In the genomic region with DNA sequence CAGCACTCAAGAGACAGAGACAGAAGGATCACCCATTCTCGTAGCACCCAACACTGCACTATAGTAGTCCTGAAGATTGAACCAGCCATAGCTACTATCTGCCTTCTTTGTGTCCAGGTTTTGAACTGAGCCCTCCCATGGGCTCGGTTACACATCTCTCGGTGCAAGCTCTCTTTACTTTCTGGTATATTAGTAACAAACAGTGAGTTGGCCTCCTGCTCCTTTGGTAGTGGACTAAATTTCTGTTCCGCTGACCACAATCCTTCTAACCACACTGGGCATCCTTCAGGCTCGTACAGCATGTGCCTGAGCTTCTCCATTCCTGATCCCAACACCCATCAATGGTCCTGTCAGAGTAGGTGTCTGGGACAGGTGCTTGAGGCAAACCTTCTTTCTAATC, we compare ENCODE assay signal across 12 mouse cellular contexts. TPM values are rescaled to one million over a fixed set of nuclear protein-coding genes. Genes with fewer than 3 reads are reported as not detected.
DNase-seq lines count a peak whose midpoint lies in the region; ATAC-seq lines count a peak whose summit lies in the region.
"Had no signal": no experiment of that assay in that cellular context is flagged by ENCODE, and none has a peak within 500 bp of the region (broad histone marks: within the 10 kb centered on the region; RNA-seq: fewer than 3 reads in every experiment).

No protein-coding gene starts in this region.

- no peaks in the 10 kb centered on the region for H3K36me3 ChIP-seq in heart, embryonic 13.5 days
- no peaks in the 10 kb centered on the region for H3K36me3 ChIP-seq in embryonic facial prominence, embryonic 14.5 days (ENCODE audit: control insufficient read depth, insufficient read depth, low read length)
- no peaks in the 10 kb centered on the region for H3K36me3 ChIP-seq in hindbrain, embryonic 14.5 days (replicated peaks; ENCODE audit: control insufficient read depth, insufficient read depth)
- no peaks in the 10 kb centered on the region for H3K36me3 ChIP-seq in midbrain, embryonic 15.5 days (replicated peaks)
- H3K36me3 ChIP-seq: liver, embryonic 13.5 days had no signal

- ATAC-seq in heart, embryonic 13.5 days (ENCODE audit: extremely low read depth, insufficient number of reproducible peaks, low FRiP score, low TSS enrichment) = no peak
- ATAC-seq in embryonic facial prominence, embryonic 14.5 days (ENCODE audit: low read depth) = no peak
- no peak for ATAC-seq in hindbrain, embryonic 14.5 days (ENCODE audit: low FRiP score)
- ATAC-seq in midbrain, embryonic 15.5 days (replicated peaks) = no peak
- ATAC-seq in CD4-positive, CD25-positive, alpha-beta regulatory T cell, adult 4 months = no peak

- no peak overlapping the region for H3K9ac ChIP-seq in heart, embryonic 13.5 days
- H3K9ac ChIP-seq in embryonic facial prominence, embryonic 14.5 days (ENCODE audit: low read depth, low read length) = no peak overlapping the region
- no peak overlapping the region for H3K9ac ChIP-seq in hindbrain, embryonic 14.5 days
- H3K9ac ChIP-seq in midbrain, embryonic 15.5 days = no peak overlapping the region
- H3K9ac ChIP-seq: liver, embryonic 13.5 days had no signal

- H3K27me3 ChIP-seq in heart, embryonic 13.5 days (replicated peaks) = peaks cover 8% of the 10 kb centered on the region; the same call in 1 of the 2 replicates
- no peaks in the 10 kb centered on the region for H3K27me3 ChIP-seq in embryonic facial prominence, embryonic 14.5 days (replicated peaks; ENCODE audit: control insufficient read depth, insufficient read depth, low read length)
- no peaks in the 10 kb centered on the region for H3K27me3 ChIP-seq in hindbrain, embryonic 14.5 days (ENCODE audit: control insufficient read depth, insufficient read depth, low read length)
- no peaks in the 10 kb centered on the region for H3K27me3 ChIP-seq in midbrain, embryonic 15.5 days (replicated peaks)

- no peak for DNase-seq in heart, adult 8-10 months (ENCODE audit: low spot score)
- no peak for DNase-seq in embryonic facial prominence, embryonic 14.5 days (ENCODE audit: low spot score)
- DNase-seq in hindbrain, embryonic 14.5 days (ENCODE audit: low spot score) = no peak
- DNase-seq in spleen, postnatal 4 days (ENCODE audit: low spot score in 2 of 2) = no peak
- DNase-seq in adrenal gland, postnatal 25 days = no peak
- DNase-seq: kidney, adult 18-20 months; liver, embryonic 13.5 days; thymus, postnatal 14 days had no signal

- peak overlapping the region; percentile 92 for H3K4me2 ChIP-seq in heart, embryonic 13.5 days
- H3K4me2 ChIP-seq in embryonic facial prominence, embryonic 14.5 days (ENCODE audit: low read depth, low read length) = peak overlapping the region; percentile 95
- peak overlapping the region; percentile 76 for H3K4me2 ChIP-seq in hindbrain, embryonic 14.5 days (replicated peaks)
- peak overlapping the region; percentile 77 for H3K4me2 ChIP-seq in midbrain, embryonic 15.5 days
- H3K4me2 ChIP-seq: liver, embryonic 13.5 days had no signal

- no peak overlapping the region for H3K27ac ChIP-seq in heart, embryonic 13.5 days (replicated peaks)
- no peak overlapping the region for H3K27ac ChIP-seq in embryonic facial prominence, embryonic 14.5 days (replicated peaks; ENCODE audit: low read depth, low read length)
- no peak overlapping the region for H3K27ac ChIP-seq in hindbrain, embryonic 14.5 days
- H3K27ac ChIP-seq in midbrain, embryonic 15.5 days = no peak overlapping the region
- H3K27ac ChIP-seq: liver, embryonic 13.5 days had no signal

- WGBS in heart, embryonic 13.5 days = 84% methylated on average over 5 of the region's 5 CpGs
- WGBS in embryonic facial prominence, embryonic 14.5 days = 89% methylated on average over 5 of the region's 5 CpGs
- 89% methylated on average over 5 of the region's 5 CpGs for WGBS in hindbrain, embryonic 14.5 days
- WGBS in midbrain, embryonic 15.5 days = 81% methylated on average over 5 of the region's 5 CpGs

- no peaks in the 10 kb centered on the region for H3K9me3 ChIP-seq in heart, embryonic 13.5 days
- H3K9me3 ChIP-seq in embryonic facial prominence, embryonic 14.5 days (ENCODE audit: control insufficient read depth, low read length) = no peaks in the 10 kb centered on the region
- no peaks in the 10 kb centered on the region for H3K9me3 ChIP-seq in hindbrain, embryonic 14.5 days (ENCODE audit: control insufficient read depth, low read length)
- H3K9me3 ChIP-seq in midbrain, embryonic 15.5 days = no peaks in the 10 kb centered on the region
- H3K9me3 ChIP-seq: liver, embryonic 13.5 days; megakaryocyte, embryonic 14.5 days had no signal

- H3K4me1 ChIP-seq in heart, embryonic 13.5 days = peaks cover 17% of the 10 kb centered on the region
- peaks cover 8% of the 10 kb centered on the region for H3K4me1 ChIP-seq in embryonic facial prominence, embryonic 14.5 days (ENCODE audit: control insufficient read depth, insufficient read depth, low read length)
- H3K4me1 ChIP-seq in hindbrain, embryonic 14.5 days (replicated peaks; ENCODE audit: control insufficient read depth, insufficient read depth, low read length) = peaks cover 6% of the 10 kb centered on the region; the same call in 1 of the 2 replicates
- H3K4me1 ChIP-seq in midbrain, embryonic 15.5 days = peaks cover 37% of the 10 kb centered on the region

- no peak overlapping the region for H3K4me3 ChIP-seq in heart, embryonic 13.5 days
- H3K4me3 ChIP-seq in embryonic facial prominence, embryonic 14.5 days (ENCODE audit: low read depth, low read length) = peak overlapping the region; percentile 63; the same call in 1 of the 2 replicates
- H3K4me3 ChIP-seq in hindbrain, embryonic 14.5 days (replicated peaks; ENCODE audit: low read length) = peak overlapping the region; percentile 72
- H3K4me3 ChIP-seq in midbrain, embryonic 15.5 days = peak overlapping the region; percentile 73
- H3K4me3 ChIP-seq: liver, embryonic 13.5 days; megakaryocyte, embryonic 14.5 days had no signal

RNA-seq across cellular contexts. Expression of gene Samd5, which starts 2.3 kb away (rescaled TPM):
- polyA plus RNA-seq in heart, embryonic 13.5 days (2015; fragmentation: Nextera tagmentation; extraction: Ambion mirVana) = 2.4 and 2.8 TPM in 2 replicates
- 1 to 10 TPM; 2.5 to 4.4 (median 3.2) TPM for total RNA-seq in heart, adult 8-10 months (2022)
- 6.9 and 7.1 TPM in 2 replicates for polyA plus RNA-seq in embryonic facial prominence, embryonic 14.5 days (2014; fragmentation: Nextera tagmentation; extraction: Ambion mirVana)
- polyA plus RNA-seq in hindbrain, embryonic 14.5 days (2014; fragmentation: Nextera tagmentation; extraction: Ambion mirVana) = 5.8 and 6.6 TPM in 2 replicates
- polyA plus RNA-seq in midbrain, embryonic 15.5 days (2015; fragmentation: Nextera tagmentation; extraction: Ambion mirVana) = 8.0 and 9.8 TPM in 2 replicates
- polyA plus RNA-seq in CD4-positive, CD25-positive, alpha-beta regulatory T cell, adult 4 months (2017; shearing (Covaris generic)) = not detected
- 6.7 and 8.7 TPM in 2 replicates for total RNA-seq in adrenal gland, postnatal 25 days (2021)
